Mouse (Mus musculus) E14TG2a.4 (cell line): Measurements from ENCODE around the gene Gna11.

Experiments used
- H3K27me3 ChIP-seq: 2 replicates; pipeline ENCODE4 v1.6.1; 2014; ENCODE audit warnings: low read length, control low read depth; ENCODE audit not compliant: insufficient read depth
- H3K36me3 ChIP-seq: 2 replicates; pipeline ENCODE4 v1.6.1; 2014; ENCODE audit warnings: low read length, control low read depth; ENCODE audit not compliant: insufficient read depth
- H3K4me1 ChIP-seq: replicated peaks from 2 replicates; pipeline ENCODE4 v1.6.1; 2014; ENCODE audit warnings: low read depth, low read length, control low read depth
- H3K4me3 ChIP-seq: replicated peaks from 2 replicates; pipeline ENCODE4 v1.5.1; 2014; ENCODE audit warnings: mild to moderate bottlenecking, low read length
- H3K9me3 ChIP-seq: 2 replicates; pipeline ENCODE4 v1.6.1; 2014; ENCODE audit warnings: low read length, control low read depth
- CTCF ChIP-seq: conservative IDR thresholded peaks from 2 replicates; pipeline ENCODE4 v1.5.1; 2014; ENCODE audit warnings: low read length
- NANOG ChIP-seq: IDR thresholded peaks from 2 replicates; pipeline ENCODE4 v1.6.1; 2014; ENCODE audit warnings: borderline replicate concordance, low read length, mixed read lengths
- POU5F1 ChIP-seq: IDR thresholded peaks from 2 replicates; pipeline ENCODE4 v1.6.1; 2014; ENCODE audit warnings: low read length, borderline replicate concordance

The Gna11 gene

DNA sequence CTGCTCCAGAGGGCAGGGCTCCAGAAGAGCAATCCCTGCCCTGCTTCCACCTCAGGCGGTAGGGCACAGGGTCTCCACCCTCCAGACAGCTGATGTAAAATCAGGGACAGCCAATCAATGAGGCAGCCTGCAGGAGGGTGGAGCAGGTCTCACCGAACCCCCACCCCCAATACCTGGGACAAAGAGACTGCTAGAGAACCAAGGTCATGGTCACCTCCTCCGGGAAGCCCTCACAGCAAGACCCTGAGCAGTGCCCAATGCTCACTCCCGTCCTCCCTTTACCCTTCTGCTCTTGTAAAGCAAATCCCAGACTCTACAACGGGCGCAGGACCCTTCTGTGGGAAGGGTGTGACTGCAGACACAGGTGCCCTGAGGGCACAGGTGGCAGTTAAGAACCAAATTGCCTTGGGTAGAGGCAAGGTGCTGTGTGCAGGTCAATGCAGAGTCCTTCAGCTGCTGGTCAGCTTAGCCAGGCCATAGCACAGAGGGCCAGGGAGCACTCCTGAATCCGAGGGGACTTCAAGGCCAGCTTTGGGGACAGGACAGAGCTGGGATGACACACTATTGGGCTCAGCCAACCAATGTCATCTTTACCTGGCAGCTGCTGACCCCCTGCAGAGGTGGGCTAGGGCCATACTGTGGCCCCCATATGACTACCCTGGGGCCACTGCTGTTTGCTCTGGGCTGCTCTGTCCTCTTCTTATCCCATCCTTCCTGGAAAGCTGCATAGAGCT is 2.1 kb downstream of the Gna11 start:
- Histone ChIP-seq H3K4me1 (peaks cover 65% of the 10 kb centered on the region), H3K9me3 (no peaks in the 10 kb centered on the region), H3K27me3 (peaks cover 13% of the 10 kb centered on the region), H3K36me3 (peaks cover 39% of the 10 kb centered on the region), H3K4me3 (peak overlapping the region; percentile 91)
- no peak for TF ChIP-seq POU5F1
- no peak for TF ChIP-seq NANOG
- no peak for TF ChIP-seq CTCF

DNA sequence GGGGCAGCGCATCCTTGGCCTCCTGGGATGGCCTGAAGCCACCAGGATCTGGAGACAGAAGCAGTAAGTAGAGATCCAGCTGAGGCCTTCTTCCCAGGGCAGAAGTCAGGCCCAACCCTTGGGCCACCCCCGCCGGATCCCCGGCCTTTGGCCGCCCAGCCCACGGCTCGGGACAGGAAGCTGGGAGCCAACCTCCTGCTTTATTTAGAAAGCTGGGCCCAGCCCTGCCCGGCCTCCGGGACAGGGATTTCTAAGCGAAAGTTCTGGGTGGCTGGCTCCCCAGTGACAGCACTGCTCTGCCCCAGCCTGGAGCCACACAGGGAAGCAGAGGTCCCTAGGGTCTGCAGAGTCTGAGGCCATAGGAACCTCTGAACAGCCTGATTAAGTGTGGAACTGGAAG is 3.2 kb downstream of the Gna11 start:
- peaks cover 43% of the 10 kb centered on the region for H3K36me3 ChIP-seq
- H3K4me3 ChIP-seq, result peak overlapping the region; percentile 91
- H3K4me1 ChIP-seq, result peaks cover 69% of the 10 kb centered on the region
- TF ChIP-seq NANOG (no peak), CTCF (no peak), POU5F1 (no peak)
- no peaks in the 10 kb centered on the region for H3K9me3 ChIP-seq
- H3K27me3 ChIP-seq, result peaks cover 13% of the 10 kb centered on the region

DNA sequence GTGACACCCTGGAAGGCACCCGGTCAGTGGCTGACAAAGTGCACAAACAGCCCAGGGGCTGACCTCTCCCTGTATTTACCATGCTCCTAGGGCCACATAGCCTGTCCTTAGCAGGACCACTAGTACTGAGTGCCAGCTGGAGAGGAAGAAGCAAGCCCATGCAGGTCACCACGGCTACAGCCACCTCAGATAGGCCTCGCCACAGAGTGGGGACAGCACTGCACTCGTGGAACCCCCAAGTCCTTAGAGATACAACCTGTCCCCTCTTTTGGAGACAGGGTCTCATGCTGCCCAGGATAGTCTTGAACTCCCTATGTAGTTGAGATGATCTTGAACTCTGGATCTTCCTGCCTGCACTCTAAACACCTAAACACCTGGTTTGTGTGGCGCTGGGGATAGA is 3.6 kb downstream of the Gna11 start:
- H3K27me3 ChIP-seq, result peaks cover 13% of the 10 kb centered on the region
- no peaks in the 10 kb centered on the region for H3K9me3 ChIP-seq
- H3K4me1 ChIP-seq, result peaks cover 71% of the 10 kb centered on the region
- peaks cover 43% of the 10 kb centered on the region for H3K36me3 ChIP-seq
- peak overlapping the region; percentile 91; the same call in 1 of the 2 replicates for H3K4me3 ChIP-seq
- TF ChIP-seq POU5F1 (no peak), CTCF (no peak), NANOG (no peak)

DNA sequence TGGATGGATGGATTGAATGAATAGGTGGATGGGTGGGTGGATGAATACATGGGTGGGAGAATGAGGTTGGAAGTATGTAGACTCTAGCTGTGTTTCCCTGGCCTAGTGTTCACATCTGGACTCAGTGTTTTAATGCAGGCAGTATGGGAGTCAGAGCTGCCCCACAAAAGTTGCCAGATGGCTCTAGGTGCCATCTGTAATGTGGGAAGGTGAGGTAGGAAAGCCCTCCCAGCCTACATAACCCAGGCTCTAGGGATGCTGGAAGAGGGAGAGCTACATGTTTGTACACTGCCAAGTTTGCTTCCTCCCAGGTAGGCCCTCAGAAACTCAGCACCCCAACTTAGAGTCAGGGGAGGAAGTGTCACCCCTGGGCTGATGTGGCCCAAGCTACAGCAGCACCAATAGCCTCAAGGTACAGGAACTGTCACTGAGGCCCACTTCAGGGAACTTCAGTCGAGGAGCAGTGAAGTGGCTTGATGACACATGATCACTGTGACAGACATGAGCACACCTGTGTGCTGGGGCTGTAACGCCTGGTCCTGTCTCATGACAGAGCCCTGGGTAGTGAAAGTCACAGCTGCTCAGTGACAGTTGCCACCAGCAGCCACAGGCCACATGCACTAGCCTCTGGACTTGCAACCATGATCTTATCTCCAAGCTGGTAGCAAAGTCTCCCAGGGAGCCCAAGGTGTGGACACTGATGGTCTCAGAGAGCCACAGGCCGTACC is 6.5 kb downstream of the Gna11 start:
- peaks cover 57% of the 10 kb centered on the region for H3K36me3 ChIP-seq
- peaks cover 81% of the 10 kb centered on the region for H3K4me1 ChIP-seq
- no peaks in the 10 kb centered on the region for H3K9me3 ChIP-seq
- H3K27me3 ChIP-seq, result peaks cover under 1% of the 10 kb centered on the region; the same call in 1 of the 2 replicates
- no peak for TF ChIP-seq NANOG
- TF ChIP-seq CTCF, result no peak
- no peak for TF ChIP-seq POU5F1
- H3K4me3 ChIP-seq, result no peak overlapping the region

DNA sequence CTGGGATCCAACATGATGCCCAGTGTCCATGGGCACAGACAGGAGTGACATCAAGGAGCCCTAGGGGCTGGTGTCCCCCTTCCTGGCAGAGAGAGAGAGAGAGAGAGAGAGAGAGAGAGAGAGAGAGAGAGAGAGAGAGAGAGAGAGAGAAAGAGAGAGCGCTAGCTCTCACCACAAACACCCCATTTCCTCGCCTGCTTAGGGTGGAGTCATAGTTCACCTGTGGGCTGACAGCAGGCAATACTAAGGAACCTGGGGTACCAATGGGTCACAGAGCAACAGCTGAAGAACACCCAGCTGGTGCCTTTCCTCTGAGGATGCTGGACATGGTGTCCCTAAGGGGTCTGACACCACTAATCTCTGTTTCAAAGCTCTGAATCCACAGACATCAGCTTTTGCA is 7.6 kb downstream of the Gna11 start:
- Histone ChIP-seq H3K4me3 (no peak overlapping the region), H3K27me3 (no peaks in the 10 kb centered on the region)
- TF ChIP-seq CTCF (no peak), NANOG (no peak), POU5F1 (no peak)

DNA sequence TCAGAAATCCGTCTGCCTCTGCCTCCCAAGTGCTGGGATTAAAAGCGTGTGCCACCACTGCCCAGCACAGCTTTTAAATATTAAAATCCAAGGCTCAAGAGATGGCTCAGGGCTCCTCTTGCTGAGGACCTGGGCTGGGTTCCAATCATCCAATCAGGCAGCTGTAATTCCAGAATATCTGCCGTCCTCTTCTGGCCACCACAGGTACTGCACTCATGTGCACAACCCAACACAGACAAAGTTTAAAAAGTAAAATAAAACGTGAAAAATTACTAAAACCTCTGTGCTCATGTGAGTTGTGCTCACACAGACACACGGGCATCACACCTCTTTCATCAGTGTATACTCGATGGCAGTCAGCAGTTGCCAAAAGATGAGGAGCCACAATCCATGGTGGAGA is 8.3 kb downstream of the Gna11 start:
- H3K4me3 ChIP-seq, result no peak overlapping the region
- H3K36me3 ChIP-seq, result peaks cover 68% of the 10 kb centered on the region
- no peaks in the 10 kb centered on the region for H3K9me3 ChIP-seq
- TF ChIP-seq CTCF, result peak; percentile 100
- TF ChIP-seq NANOG, result no peak
- TF ChIP-seq POU5F1, result no peak
- no peaks in the 10 kb centered on the region for H3K27me3 ChIP-seq
- peaks cover 71% of the 10 kb centered on the region for H3K4me1 ChIP-seq

More for the DNA sequence above, 7.6 kb downstream of the Gna11 start:
- Histone ChIP-seq H3K36me3 (peaks cover 62% of the 10 kb centered on the region), H3K4me1 (peaks cover 78% of the 10 kb centered on the region), H3K9me3 (no peaks in the 10 kb centered on the region)

DNA sequence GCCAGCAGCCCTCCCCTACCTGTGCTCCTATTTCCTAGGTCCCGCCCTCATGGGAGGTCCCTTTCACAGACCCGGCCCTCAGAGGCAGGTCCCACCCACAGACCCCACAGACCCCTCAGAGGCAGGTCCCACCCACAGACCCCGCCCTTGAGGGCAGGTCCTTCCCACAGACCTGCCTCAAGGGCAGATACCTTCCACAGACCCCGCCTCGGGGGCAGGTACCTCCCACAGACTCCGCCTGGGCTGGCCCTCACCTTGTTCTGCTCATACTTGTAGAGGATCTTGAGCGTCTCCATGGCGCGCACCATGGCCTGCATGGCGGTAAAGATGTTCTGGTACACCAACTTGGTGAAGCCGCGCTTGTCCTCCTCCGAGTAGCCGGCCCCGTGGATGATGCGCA is 10.2 kb downstream of the Gna11 start:
- TF ChIP-seq POU5F1, result no peak
- TF ChIP-seq CTCF, result no peak
- no peak for TF ChIP-seq NANOG

DNA sequence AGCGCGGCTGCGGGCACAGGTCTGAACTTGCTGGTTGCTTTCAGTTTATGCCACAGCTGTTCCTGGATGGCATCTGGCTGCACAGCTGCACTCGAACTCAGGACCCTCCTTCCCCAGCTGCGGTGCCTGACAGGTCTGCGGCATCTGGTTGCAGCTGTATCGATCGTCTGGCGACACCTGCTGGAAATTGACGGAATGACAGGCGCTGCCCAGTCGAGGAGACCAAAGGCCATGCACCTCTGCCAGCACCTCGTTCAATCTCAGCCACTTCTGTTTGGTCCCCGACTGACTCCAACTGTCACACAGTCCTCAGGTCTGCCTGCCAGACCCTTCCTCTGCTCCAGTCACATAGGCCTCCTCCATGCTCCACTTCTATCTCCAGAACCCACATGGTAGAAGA is 18.2 kb downstream of the Gna11 start:
- Histone ChIP-seq H3K36me3 (peaks cover 31% of the 10 kb centered on the region), H3K27me3 (peaks cover 23% of the 10 kb centered on the region), H3K9me3 (no peaks in the 10 kb centered on the region), H3K4me3 (no peak overlapping the region), H3K4me1 (peaks cover 38% of the 10 kb centered on the region)
- TF ChIP-seq NANOG, result no peak
- no peak for TF ChIP-seq POU5F1
- TF ChIP-seq CTCF, result peak; percentile 99

More for the DNA sequence above, 10.2 kb downstream of the Gna11 start:
- Histone ChIP-seq H3K27me3 (no peaks in the 10 kb centered on the region), H3K36me3 (peaks cover 72% of the 10 kb centered on the region), H3K4me3 (peak overlapping the region; percentile 71), H3K9me3 (no peaks in the 10 kb centered on the region), H3K4me1 (peaks cover 63% of the 10 kb centered on the region)
